Mouse (Mus musculus): Measurements from ENCODE around the gene Bex3.
"Not testable (repeated sequence)": the region's sequence is repeated elsewhere in the genome, so short reads cannot be mapped to it uniquely, and the experiment has no call there.

Gene Bex3

GRCm38 (mm10) chrX:136269743-136270392 is at the start of gene Bex3:
Gene Bex3, plus strand, starts transcription at chrX:136270253.
- DNase-seq (ENCODE audit: low read depth, low spot score) = not testable (repeated sequence)

- no peak for DNase-seq (ENCODE audit: low read depth, low spot score)
Observed at GRCm38 (mm10) chrX:136223714-136224113, 46.3 kb upstream of the Bex3 start.

GRCm38 (mm10) chrX:136227768-136228167 is 42.3 kb upstream of the Bex3 start:
- DNase-seq (ENCODE audit: low read depth, low spot score) = no peak

GRCm38 (mm10) chrX:136238118-136238517 is 31.9 kb upstream of the Bex3 start:
- peak; percentile 71 for DNase-seq (ENCODE audit: low read depth, low spot score)

GRCm38 (mm10) chrX:136243181-136243580 is 26.9 kb upstream of the Bex3 start:
- DNase-seq (ENCODE audit: low read depth, low spot score) = no peak

GRCm38 (mm10) chrX:136244574-136245229 is 25.4 kb upstream of the Bex3 start, which contains the start of gene Tceal9:
Gene Tceal9, plus strand, starts transcription at chrX:136245079.
- peak; percentile 93 for DNase-seq (ENCODE audit: low read depth, low spot score)

- peak; percentile 62 for DNase-seq (ENCODE audit: low read depth, low spot score)
Observed at GRCm38 (mm10) chrX:136245521-136246071, 24.5 kb upstream of the Bex3 start.

GRCm38 (mm10) chrX:136248811-136249210 is 21.2 kb upstream of the Bex3 start:
- no peak for DNase-seq (ENCODE audit: low read depth, low spot score)

GRCm38 (mm10) chrX:136249671-136250070 is 20.4 kb upstream of the Bex3 start:
- DNase-seq (ENCODE audit: low read depth, low spot score) = no peak

GRCm38 (mm10) chrX:136252023-136252729 is 17.9 kb upstream of the Bex3 start:
- DNase-seq (ENCODE audit: low read depth, low spot score) = no peak

GRCm38 (mm10) chrX:136267720-136268119 is 2.3 kb upstream of the Bex3 start:
- no peak for DNase-seq (ENCODE audit: low read depth, low spot score)

- no peak for DNase-seq (ENCODE audit: low read depth, low spot score)
Observed at GRCm38 (mm10) chrX:136268173-136268572, 1.9 kb upstream of the Bex3 start.

GRCm38 (mm10) chrX:136270393-136271111 is 499 bp downstream of the Bex3 start:
- peak; percentile 45 for DNase-seq (ENCODE audit: low read depth, low spot score)

- DNase-seq (ENCODE audit: low read depth, low spot score) = no peak
Observed at GRCm38 (mm10) chrX:136274542-136274941, 4.5 kb downstream of the Bex3 start.

- no peak for DNase-seq (ENCODE audit: low read depth, low spot score)
Observed at GRCm38 (mm10) chrX:136275386-136275785, 5.3 kb downstream of the Bex3 start.

- DNase-seq (ENCODE audit: low read depth, low spot score) = no peak
Observed at GRCm38 (mm10) chrX:136277577-136277976, 7.5 kb downstream of the Bex3 start.

GRCm38 (mm10) chrX:136278401-136278800 is 8.3 kb downstream of the Bex3 start:
- DNase-seq (ENCODE audit: low read depth, low spot score) = peak; percentile 36

- peak; percentile 58 for DNase-seq (ENCODE audit: low read depth, low spot score)
Observed at GRCm38 (mm10) chrX:136279410-136279809, 9.4 kb downstream of the Bex3 start.

- peak; percentile 89 for DNase-seq (ENCODE audit: low read depth, low spot score)
Observed at GRCm38 (mm10) chrX:136290817-136291281, 20.8 kb downstream of the Bex3 start.

- peak; percentile 42 for DNase-seq (ENCODE audit: low read depth, low spot score)
Observed at GRCm38 (mm10) chrX:136304295-136304694, 34.2 kb downstream of the Bex3 start.

- DNase-seq (ENCODE audit: low read depth, low spot score) = no peak
Observed at GRCm38 (mm10) chrX:136306196-136306595, 36.1 kb downstream of the Bex3 start.

Measured in brain, adult 2 months (tissue).